Mouse (Mus musculus) CD4-positive helper T cell, adult 2 months (primary cell): ENCODE results near the gene Nod1.

ENCODE experiments used
- DNase-seq: peaks from one replicate; pipeline ENCODE4 v3.0.0-alpha.2; 2012; ENCODE audit warnings: low read depth, missing footprints, low spot score

The Nod1 gene

GRCm38 (mm10) chr6:54890221-54890620 lies 82.2 kb downstream of the Nod1 start:
- no peak for DNase-seq

- no peak for DNase-seq
Observed at GRCm38 (mm10) chr6:54886195-54886594, 86.2 kb downstream of the Nod1 start.

- no peak for DNase-seq
Observed at GRCm38 (mm10) chr6:54883424-54883823, 89.0 kb downstream of the Nod1 start.

GRCm38 (mm10) chr6:54880086-54880485 lies 92.3 kb downstream of the Nod1 start:
- no peak for DNase-seq

GRCm38 (mm10) chr6:54878546-54878945 lies 93.9 kb downstream of the Nod1 start:
- DNase-seq: no peak

- no peak for DNase-seq
Observed at GRCm38 (mm10) chr6:54877651-54878050, 94.8 kb downstream of the Nod1 start.

GRCm38 (mm10) chr6:54876782-54877181 lies 95.6 kb downstream of the Nod1 start:
- no peak for DNase-seq
